Mouse (Mus musculus) macrophage (primary cell): Measurements from ENCODE around the gene Dner. TPM values are rescaled to one million over a fixed set of nuclear protein-coding genes. Genes with fewer than 3 reads are reported as not detected.
A peak's percentile ranks its signal among the peaks of the same experiment; 100 is the strongest.

ENCODE experiments used
- H3K27ac ChIP-seq: fragments of 350-480 bp; formaldehyde crosslinking; 2 replicates; pipeline ENCODE4 v1.9.0; 2021
- H3K36me3 ChIP-seq: fragments of 350-480 bp; formaldehyde crosslinking; 2 replicates; pipeline ENCODE4 v1.9.0; 2021; ENCODE audit errors: inconsistent target
- H3K4me3 ChIP-seq: fragments of 350-480 bp; formaldehyde crosslinking; 2 replicates; pipeline ENCODE4 v1.9.0; 2021; ENCODE audit errors: inconsistent target
- H3K79me2 ChIP-seq: fragments of 350-480 bp; formaldehyde crosslinking; 2 replicates; pipeline ENCODE4 v1.9.0; 2021; ENCODE audit errors: inconsistent target
- WGBS: methylation state at CpG from one replicate; pipeline ENCODE4 v1.1.7; 2026; ENCODE audit warnings: inconsistent platforms; ENCODE audit not compliant: missing documents; 5-methylcytosine and 5-hydroxymethylcytosine counted together
- polyA plus RNA-seq: library from polyadenylated mRNA; stranded (reverse); fragments of 250-400 nt; gene quantifications from 3 replicates; pipeline ENCODE4 v1.2.4, GENCODE M21; 2018; ENCODE audit warnings: inconsistent platforms

Gene Dner
- polyA plus RNA-seq, 1 experiment from 2014 or later, result 0.14 TPM

DNA sequence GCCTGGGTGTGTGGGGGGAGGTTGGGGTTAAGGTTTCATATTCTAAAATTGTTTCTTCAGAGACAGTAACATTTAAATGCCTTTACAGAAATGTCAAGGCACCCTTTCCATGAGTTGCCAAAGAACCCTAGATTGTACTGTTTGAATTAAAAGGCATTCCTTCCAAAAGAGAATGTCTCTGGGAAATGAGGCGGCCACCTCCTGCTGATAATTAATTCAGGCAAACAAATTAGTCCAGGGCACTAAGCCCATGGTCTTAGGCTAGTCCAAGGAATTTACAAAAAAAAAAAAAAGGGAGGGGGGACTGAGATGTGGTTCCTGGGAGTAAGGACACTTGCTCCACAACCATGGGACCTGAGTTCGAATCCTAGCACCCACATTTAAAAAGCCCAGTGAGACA lies 273.1 kb downstream of the Dner start:
- Histone ChIP-seq H3K79me2 (no peaks in the 10 kb centered on the region), H3K27ac (no peak overlapping the region), H3K4me3 (no peak overlapping the region), H3K36me3 (no peaks in the 10 kb centered on the region)
- WGBS, result 86% methylated on average over 2 of the region's 2 CpGs

DNA sequence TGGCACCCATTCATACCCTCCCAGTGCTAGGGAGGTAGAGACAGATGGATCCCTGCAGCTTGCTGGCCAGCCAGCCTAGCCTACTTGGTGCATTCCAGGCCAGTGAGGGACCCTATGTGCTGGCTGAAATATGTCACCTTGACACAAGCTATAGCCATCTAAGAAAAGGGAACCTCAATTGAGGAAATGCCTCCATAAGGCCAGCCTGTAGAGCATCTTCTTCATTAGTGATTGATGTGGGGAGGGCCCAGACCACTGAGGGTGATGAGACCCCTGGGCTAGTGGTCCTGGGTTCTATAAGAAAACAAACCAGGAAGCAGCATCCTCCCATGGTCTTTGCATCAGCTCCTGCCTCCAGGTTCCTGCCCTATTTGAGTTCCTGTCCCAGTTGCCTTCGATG lies 274.2 kb downstream of the Dner start:
- H3K79me2 ChIP-seq, result no peaks in the 10 kb centered on the region
- no peak overlapping the region for H3K4me3 ChIP-seq
- no peaks in the 10 kb centered on the region for H3K36me3 ChIP-seq
- H3K27ac ChIP-seq, result no peak overlapping the region
- 90% methylated on average over 1 of the region's 1 CpGs for WGBS

GRCm38 (mm10) chr1:84419416-84419815 lies 276.6 kb downstream of the Dner start:
- Histone ChIP-seq H3K4me3 (no peak overlapping the region), H3K27ac (no peak overlapping the region), H3K79me2 (no peaks in the 10 kb centered on the region), H3K36me3 (no peaks in the 10 kb centered on the region)
- 75% methylated on average over 2 of the region's 2 CpGs for WGBS

- Histone ChIP-seq H3K4me3 (no peak overlapping the region), H3K79me2 (no peaks in the 10 kb centered on the region), H3K27ac (no peak overlapping the region), H3K36me3 (no peaks in the 10 kb centered on the region)
- 88% methylated on average over 9 of the region's 9 CpGs for WGBS
These were observed 277.5 kb downstream of the Dner start for GRCm38 (mm10) chr1:84418511-84418910.

GRCm38 (mm10) chr1:84417761-84418238 lies 278.2 kb downstream of the Dner start:
- Histone ChIP-seq H3K4me3 (no peak overlapping the region), H3K27ac (no peak overlapping the region), H3K79me2 (no peaks in the 10 kb centered on the region), H3K36me3 (no peaks in the 10 kb centered on the region)
- WGBS, result 96% methylated on average over 9 of the region's 9 CpGs

GRCm38 (mm10) chr1:84417276-84417675 lies 278.7 kb downstream of the Dner start:
- no peaks in the 10 kb centered on the region for H3K79me2 ChIP-seq
- no peak overlapping the region for H3K27ac ChIP-seq
- 83% methylated on average over 6 of the region's 6 CpGs for WGBS
- no peaks in the 10 kb centered on the region for H3K36me3 ChIP-seq
- H3K4me3 ChIP-seq, result no peak overlapping the region

DNA sequence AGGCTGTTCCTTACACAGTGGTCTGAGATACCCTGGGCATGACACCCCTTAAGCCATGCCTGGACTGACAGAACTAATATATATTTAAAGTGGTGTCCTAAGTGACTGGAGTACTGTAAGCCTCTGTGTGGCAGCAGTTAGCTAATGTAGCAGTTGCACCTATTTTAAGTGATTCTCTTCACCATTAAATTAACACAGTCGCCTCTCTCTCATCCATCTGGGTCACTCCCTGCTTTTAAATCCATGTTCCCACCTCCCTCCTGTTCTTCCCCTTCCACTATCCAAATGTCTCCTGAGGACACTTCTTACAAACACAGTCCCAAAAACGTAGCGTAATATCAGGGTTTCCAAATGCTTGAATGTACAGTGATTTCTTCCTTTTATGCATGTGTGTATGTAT lies 281.6 kb downstream of the Dner start:
- Histone ChIP-seq H3K4me3 (no peak overlapping the region), H3K27ac (no peak overlapping the region), H3K79me2 (no peaks in the 10 kb centered on the region), H3K36me3 (no peaks in the 10 kb centered on the region)
- 98% methylated on average over 3 of the region's 3 CpGs for WGBS

- no peak overlapping the region for H3K4me3 ChIP-seq
- no peak overlapping the region for H3K27ac ChIP-seq
- WGBS, result 85% methylated on average over 2 of the region's 2 CpGs
- H3K79me2 ChIP-seq, result no peaks in the 10 kb centered on the region
- no peaks in the 10 kb centered on the region for H3K36me3 ChIP-seq
These were observed 286.5 kb downstream of the Dner start for GRCm38 (mm10) chr1:84409514-84409913.

GRCm38 (mm10) chr1:84408873-84409272 lies 287.1 kb downstream of the Dner start:
- Histone ChIP-seq H3K79me2 (no peaks in the 10 kb centered on the region), H3K4me3 (no peak overlapping the region), H3K27ac (peak overlapping the region; percentile 99), H3K36me3 (no peaks in the 10 kb centered on the region)
- 100% methylated on average over 2 of the region's 2 CpGs for WGBS

DNA sequence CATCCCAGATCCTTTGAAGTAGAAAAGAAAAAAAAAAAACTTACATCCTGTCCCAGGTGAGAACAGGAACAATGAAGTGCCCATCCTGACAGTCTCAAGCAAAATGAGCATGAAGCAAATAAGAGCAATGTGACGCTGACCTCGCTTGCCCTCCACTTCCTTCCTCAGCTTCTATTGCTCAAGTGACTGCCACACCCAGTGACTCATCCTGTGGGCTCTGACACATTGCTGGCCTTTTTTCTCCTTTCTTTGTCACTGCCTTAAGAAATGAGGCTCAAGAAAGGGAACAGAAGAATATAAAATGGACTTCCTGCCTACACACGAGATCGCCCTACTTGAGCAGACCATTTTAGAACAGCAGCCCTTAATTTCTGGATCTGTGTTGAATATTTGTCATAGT lies 289.1 kb downstream of the Dner start:
- Histone ChIP-seq H3K4me3 (no peak overlapping the region), H3K36me3 (no peaks in the 10 kb centered on the region), H3K27ac (peak overlapping the region; percentile 99), H3K79me2 (no peaks in the 10 kb centered on the region)
- 1% methylated on average over 4 of the region's 4 CpGs for WGBS

DNA sequence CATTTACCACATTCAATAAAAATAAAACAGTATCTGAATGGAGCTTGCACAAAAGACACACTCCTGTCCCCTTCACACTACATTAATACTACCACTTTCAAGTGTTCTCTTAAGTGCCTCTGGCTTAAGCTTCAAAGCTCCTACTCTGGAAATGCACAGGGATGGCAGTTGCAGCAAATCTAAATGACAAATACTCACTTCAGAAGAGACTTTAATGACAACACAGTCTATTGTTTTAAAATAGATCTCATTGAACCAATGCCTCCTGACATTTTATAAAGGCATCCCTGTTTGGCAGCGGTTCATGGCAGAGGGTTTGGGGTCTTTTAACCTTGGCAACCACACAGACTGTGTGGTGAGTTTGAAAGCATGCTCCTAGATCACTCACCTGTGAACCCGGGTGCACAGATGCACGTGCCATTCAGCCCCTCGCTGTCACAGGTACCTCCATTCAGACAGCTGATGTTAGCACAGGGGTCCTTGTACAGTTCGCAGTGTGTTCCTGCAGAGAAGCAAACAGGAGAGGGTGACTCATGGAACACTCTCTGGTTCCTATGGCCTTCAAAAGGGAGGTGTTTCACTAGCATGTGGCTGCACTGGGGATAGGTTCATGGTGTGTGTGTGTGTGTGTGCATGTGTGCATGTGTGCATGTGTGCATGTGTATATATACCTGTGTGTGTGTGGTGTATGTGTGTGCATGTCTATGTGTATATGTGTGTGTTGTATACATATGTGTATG lies 290.3 kb downstream of the Dner start:
- no peaks in the 10 kb centered on the region for H3K79me2 ChIP-seq
- no peak overlapping the region for H3K4me3 ChIP-seq
- H3K27ac ChIP-seq, result peak overlapping the region; percentile 99
- WGBS, result 95% methylated on average over 5 of the region's 5 CpGs
- no peaks in the 10 kb centered on the region for H3K36me3 ChIP-seq

DNA sequence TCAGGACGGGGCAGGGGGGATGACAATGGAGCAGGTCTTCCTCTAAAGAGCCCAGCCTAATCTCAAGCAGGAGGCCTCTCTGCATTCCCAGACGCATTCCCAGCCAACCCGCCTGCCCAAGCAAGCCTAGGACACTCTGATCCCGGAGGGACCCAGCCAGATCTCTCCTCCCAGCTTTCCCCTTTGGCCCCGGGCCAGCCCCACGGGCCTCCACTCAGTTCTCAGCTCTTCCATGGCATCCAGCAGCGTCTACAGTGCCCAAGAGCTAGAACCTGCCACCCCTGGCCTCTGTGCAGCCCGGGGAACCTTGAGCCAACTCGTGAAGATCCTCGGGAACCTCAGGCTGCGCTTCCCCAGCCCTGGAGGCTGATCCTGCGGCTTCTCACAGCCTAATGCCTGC lies 291.1 kb downstream of the Dner start:
- Histone ChIP-seq H3K79me2 (no peaks in the 10 kb centered on the region), H3K36me3 (no peaks in the 10 kb centered on the region)
- WGBS, result 78% methylated on average over 12 of the region's 12 CpGs

DNA sequence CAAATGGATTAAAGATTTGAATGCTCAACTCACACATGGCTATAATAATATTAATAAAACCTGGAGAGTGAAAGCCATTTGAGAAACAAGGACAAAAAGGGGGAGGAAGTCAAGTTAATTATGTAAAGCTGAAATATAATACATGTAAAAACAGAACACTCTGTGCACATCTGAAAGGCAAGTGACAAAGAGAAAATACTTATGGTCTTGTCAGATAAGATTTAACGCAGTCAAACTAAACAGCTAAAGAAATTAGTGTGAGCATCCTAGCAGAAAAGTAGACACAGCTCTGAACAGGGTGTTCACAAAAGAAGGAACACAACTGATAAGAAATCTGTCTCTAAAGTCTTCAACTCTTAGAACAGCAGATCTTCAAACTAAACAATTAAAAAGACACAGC lies 293.9 kb downstream of the Dner start:
- H3K27ac ChIP-seq, result no peak overlapping the region
- H3K79me2 ChIP-seq, result no peaks in the 10 kb centered on the region
- WGBS, result 83% methylated on average over 1 of the region's 1 CpGs
- H3K36me3 ChIP-seq, result no peaks in the 10 kb centered on the region
- no peak overlapping the region for H3K4me3 ChIP-seq

More for the DNA sequence above, 291.1 kb downstream of the Dner start:
- H3K27ac ChIP-seq, result peak overlapping the region; percentile 99
- no peak overlapping the region for H3K4me3 ChIP-seq

DNA sequence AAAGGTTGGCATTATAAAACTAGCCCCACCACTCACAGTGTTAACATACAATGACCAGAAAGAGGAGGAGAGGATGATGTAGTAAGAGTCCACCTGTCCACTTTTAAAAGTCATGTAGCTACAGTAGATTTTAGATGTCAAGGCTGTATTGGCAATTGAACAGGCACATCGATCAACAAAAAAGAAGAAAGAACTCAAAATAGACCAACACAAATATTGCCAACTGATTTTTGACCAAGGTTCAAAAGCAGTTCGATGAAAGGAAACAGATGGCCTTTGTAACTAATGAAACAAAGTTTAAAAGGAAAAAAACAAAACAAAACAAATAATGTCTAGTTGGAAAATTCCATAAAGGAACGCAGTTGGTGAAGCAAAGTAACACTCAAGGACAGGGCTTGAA lies 296.4 kb downstream of the Dner start:
- 83% methylated on average over 3 of the region's 3 CpGs for WGBS

GRCm38 (mm10) chr1:84399118-84399517 lies 296.9 kb downstream of the Dner start:
- Histone ChIP-seq H3K36me3 (no peaks in the 10 kb centered on the region), H3K27ac (no peak overlapping the region), H3K4me3 (no peak overlapping the region), H3K79me2 (no peaks in the 10 kb centered on the region)
- 98% methylated on average over 4 of the region's 4 CpGs for WGBS

More for the DNA sequence above, 296.4 kb downstream of the Dner start:
- Histone ChIP-seq H3K36me3 (no peaks in the 10 kb centered on the region), H3K27ac (no peak overlapping the region), H3K79me2 (no peaks in the 10 kb centered on the region), H3K4me3 (no peak overlapping the region)

DNA sequence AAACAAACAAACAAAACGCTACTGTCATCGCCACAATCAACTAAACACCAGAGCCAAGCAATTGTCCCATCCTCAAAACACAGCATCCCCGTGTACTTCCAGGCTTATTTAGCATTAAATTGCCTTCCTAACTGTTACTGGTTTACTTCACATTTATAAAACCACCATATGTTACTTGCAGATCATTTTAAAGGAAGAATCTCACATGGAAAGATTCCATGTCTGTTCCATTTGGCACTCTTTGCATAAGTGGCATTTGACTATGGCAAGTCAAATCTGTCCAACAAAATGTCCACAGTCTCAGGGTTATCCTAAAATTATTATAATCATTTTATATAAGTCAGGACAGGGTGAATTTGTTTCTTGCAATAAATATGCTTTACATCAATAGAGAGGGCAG lies 299.2 kb downstream of the Dner start:
- H3K4me3 ChIP-seq, result no peak overlapping the region
- H3K36me3 ChIP-seq, result no peaks in the 10 kb centered on the region
- WGBS, result 88% methylated on average over 3 of the region's 3 CpGs
- H3K79me2 ChIP-seq, result no peaks in the 10 kb centered on the region
- no peak overlapping the region for H3K27ac ChIP-seq
